Mouse (Mus musculus): ENCODE measurements around the gene Slc19a3.

- no peak for TF ChIP-seq CTCF (conservative IDR thresholded peaks at IDR 0.05 in 1 of 2, IDR thresholded peaks at IDR 0.05 in 1 of 2; ENCODE audit: low read depth in 2 of 2, low read length in 2 of 2)
- no peak for TF ChIP-seq EP300 (IDR thresholded peaks at IDR 0.05; ENCODE audit: low read length)
- no peak for TF ChIP-seq JUND (conservative IDR thresholded peaks at IDR 0.05; ENCODE audit: low read depth, low read length)
- TF ChIP-seq POLR2AphosphoS2 (IDR thresholded peaks at IDR 0.05; ENCODE audit: low read depth, low read length) = no peak
- peak; percentile 62 for TF ChIP-seq POLR2A (IDR thresholded peaks at IDR 0.05; ENCODE audit: low read depth, low read length)
- TF ChIP-seq KAT2A (IDR thresholded peaks at IDR 0.05; ENCODE audit: insufficient replicate concordance, low read length) = no peak
Observed at GRCm38 (mm10) chr1:83038109-83038672, at the start of gene Slc19a3.
